Mouse (Mus musculus) liver (tissue): ENCODE results near the gene Carmil2.

ENCODE experiments used
- DNase-seq: peaks from one replicate; pipeline ENCODE4 v3.0.0-alpha.2; 2020; ENCODE audit warnings: mixed read lengths

Carmil2 gene

DNA sequence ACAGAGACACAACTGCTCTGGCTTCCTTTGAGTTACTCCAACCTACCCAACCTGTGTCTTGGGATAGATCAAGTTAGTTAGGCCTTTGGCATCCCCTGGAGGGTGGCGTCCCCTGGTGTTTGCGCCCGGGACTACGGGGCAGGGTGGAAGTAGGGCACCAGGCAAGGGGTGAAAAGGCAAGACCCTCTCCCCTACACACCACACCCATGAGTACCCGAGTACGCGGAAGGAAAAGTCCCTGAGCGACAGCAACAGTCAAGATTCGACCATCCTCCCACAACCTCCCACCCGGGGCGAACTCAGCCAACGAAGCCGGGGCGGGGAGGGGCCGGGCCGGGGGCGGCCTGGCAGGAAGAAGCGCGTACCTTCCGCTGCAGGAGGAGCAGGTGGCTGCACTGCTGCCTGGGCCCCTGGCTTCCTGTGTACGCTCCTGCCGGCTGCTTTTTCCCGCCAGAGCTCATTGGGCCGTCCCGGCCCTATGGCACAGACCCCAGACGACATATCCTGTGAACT, at the start of gene Carmil2:
Gene Carmil2, plus strand, starts transcription at position 479 of the 513 bp plus-strand sequence.
- DNase-seq = peak; percentile 52

DNA sequence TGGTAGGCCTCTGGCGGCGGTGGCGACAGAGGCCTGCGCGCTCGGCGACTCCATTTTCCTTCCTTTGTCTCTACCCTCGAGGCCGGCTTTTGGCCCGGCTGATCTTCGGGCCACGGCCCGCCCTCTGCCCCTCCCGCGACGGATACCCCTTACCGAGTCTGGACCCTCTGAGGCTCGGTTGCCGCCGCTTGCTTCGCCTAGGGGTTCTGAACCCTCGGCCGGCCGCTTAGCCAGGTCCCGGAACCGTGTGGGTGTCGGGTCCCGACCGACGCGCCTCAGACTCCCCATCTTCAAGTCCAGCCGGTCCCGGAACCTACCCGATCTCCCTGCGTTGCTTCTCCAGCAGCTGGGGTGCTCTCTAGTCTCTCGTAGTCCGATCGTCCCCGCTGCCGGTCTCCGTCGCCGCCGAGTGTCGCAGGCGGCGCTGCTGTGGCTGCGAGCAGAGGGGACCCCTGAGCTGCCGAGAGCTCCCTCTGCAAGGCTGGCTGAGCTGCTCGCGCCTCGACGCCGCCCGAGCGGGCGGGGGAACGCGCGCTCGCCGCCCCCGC, 49.0 kb upstream of the Carmil2 start, which contains the start of gene Agrp:
Gene Agrp, minus strand, starts transcription at position 431 of the 548 bp plus-strand sequence.
- DNase-seq = peak; percentile 69

DNA sequence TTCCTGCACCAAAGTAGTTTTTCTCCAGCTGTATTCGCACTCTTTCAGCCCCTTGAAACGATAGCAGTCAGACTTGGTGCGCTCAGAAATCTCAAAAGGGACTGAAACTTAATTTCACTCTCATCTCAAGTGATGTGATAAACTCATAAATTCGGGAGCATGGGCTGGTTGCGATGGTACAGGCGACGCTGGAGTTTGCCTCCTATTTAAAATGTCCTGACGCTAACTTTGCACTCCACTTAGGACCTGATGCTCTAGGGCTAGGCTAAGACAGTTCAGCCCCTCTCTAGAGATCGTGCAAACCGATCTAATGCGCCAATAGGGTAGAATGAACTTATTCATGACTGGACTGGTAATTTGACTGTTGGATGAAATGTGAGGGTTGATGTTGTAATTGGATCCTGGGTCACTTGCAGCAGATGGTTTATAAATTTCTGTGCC, 48.5 kb upstream of the Carmil2 start:
- DNase-seq = peak; percentile 29

DNA sequence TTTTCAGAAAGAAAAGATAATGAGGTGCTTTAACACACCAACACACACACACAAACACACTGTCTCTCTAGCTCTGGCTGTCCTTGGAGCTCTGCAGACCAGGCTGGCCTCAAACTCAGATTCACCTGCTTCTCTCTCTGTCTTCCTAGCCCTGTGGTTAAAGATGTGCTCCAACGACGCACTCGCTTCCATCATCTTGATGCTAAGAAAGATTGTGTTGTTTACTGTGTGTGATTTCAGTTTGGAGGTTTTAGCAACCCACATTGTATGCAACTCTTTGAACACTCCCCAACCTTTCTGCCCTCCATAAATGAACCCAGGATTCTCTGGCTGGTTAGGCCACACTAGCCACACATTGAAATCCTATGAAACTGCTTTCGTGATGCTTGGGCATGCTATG, 47.6 kb upstream of the Carmil2 start:
- no peak for DNase-seq

DNA sequence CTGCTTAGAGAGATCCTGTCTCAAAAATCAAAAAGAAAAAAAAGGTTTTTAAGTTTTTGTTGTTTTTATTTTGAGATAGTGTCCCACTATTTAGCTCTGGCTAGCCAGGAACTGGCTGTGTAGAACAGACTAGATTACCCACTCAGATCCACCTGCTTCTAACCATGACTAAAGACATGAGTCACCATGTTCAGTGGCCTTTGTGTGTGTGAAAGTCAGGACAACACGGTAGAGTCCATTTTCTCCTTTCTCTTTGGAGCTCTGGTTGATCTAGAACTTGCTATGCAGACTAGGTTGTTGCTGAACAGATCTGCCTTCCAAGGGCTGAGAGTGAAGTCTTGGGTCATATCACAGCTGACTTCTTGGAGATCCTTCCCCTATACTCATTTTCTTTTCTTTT, 46.2 kb upstream of the Carmil2 start:
- no peak for DNase-seq

DNA sequence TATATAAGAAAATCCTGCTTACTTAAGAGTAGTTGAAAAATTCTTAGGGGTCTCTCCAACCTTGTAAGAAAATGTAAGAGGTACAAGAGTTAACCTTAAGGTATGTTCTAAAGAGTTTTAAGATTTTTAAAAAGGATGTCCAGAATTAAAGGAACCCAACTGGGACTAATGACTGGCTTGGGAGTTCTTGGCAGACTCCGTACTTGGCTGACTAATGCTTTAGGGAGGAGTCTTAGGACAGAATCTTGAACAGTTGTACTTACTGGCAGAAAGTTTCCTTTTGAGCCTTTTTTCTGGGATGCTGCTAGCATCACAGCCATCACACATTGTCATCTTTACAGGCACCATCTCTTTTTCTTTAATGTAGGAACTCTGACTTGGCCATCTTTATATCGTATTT, 45.6 kb upstream of the Carmil2 start:
- DNase-seq = no peak

DNA sequence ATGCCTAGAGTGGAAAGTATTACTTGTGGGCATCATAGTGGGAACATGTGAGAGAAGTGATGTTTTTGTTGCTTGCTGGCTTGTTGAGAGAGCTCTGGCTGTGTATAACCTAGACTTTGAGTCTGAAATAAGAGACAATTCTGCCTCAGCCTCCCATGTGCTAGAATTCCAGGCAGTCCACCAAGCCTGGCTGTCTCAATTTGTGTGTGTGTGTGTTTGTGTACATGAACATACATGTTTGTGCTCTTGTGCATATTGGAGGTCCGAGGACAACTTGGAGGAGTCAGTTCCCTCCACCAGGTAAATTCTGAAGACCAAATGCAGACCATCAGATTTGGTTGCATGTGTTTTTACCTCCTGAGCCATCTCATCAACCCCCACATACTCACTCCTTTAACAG, 40.9 kb upstream of the Carmil2 start:
- no peak for DNase-seq

DNA sequence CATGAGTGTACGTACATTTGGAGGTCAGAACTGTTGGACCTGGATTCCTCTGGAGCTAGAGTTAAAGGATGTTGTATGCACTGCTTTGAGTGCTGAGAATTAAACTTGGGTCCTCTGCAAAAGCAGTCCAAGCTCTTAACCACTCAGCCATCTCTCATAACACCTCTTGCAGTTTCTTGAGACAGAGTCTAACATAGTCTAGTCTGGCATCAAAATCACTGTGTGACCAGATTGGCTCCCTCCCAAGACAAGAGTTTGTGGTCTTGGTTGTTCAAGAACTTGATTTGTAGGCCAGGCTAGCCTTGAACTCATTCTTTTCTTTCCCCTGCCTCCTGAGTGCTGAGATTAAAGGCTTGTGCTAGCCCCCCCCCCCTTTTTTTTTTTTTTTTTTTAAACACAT, 37.1 kb upstream of the Carmil2 start:
- DNase-seq = no peak

DNA sequence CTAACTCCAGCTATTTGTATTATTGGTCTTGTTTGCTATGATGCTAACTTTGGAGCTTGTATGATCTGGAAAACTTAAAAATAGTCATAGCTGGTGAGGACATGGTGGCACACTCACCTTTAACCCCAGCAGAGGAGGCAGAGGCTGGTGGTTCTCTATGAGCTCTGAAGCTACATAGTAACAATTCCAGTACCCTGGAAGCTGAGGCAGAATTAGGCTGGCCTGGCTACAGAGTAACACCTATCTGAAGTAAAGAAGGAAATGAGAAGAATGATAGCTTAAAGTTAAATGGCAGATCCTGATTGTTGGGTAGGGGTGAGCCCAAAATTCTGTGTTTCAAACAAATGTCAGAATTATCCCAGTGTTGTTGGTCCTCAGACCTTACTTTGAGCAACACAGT, 28.4 kb upstream of the Carmil2 start:
- no peak for DNase-seq

DNA sequence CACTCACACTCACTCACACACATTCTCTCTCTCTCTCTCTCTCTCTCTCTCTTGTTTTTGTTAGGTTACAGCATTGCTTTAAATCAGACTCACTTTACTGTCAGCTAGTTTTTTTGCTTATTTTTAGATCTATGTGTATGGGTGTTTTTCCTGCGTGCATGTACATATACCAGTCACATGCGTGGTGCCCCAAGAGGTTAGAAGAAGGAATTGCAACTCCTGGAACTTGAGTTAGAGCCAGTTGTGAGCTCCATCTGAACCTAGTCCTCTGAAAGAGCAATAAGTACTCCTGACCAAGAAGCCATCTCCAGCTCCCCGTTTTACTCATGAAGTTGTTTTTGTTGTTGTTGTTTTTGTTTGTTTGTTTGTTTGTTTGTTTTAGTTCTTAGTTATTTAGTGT, 24.9 kb upstream of the Carmil2 start:
- DNase-seq = no peak

DNA sequence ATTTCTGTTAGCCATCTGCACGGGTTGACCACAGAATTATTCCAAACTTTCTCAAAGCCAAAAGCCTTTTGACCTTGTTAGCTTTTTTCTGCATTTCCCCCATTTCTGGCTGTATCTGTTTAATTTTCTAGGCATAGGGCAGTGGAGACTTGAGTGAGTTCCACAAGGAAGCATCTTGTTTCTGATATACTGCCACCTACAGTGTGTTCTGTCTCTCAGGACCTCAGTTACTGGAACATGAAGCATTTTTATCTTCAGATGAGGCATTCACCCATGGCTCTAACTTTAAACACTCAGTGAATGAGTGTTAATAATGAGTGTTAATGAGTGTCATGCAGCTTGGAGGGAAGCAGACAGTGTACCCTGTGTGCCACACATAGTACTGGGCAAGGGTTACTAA, 8.2 kb upstream of the Carmil2 start:
- no peak for DNase-seq

DNA sequence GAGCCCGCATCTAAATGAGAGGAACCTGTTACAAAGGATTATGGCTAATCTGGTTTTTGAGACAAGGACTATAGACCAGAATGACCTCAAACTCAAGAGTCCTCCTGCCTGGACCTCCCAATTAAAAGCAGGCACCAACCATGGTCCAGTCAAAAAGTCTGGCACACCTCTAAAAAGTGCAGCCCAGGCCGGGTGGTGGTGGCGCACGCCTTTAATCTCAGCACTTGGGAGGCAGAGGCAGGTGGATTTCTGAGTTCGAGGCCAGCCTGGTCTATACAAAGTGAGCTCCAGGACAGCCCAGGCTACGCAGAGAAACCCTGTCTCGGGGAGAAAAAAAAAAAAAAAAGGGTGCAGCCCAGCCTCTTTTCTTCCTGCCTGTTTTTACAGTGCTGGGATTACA, 749 bp upstream of the Carmil2 start:
- no peak for DNase-seq

DNA sequence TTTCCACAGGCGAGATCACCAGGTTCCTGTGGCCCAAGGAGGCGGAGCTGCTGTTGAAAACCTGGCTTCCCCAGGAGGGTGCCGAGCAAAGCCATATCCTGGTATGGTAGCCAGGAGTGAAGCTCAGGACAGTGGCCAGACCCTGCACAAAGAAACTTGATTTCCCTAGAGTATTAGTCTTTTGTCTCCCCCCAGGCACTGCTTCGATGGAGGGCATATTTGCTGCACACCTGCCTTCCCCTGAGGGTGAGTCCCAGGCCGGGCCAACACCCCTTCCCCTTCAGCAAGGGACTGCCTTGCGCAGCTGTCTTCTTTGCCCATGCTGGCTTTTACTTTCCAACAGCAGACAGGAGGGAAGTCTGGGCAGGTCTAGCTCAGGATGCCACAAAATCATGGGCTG, 477 bp downstream of the Carmil2 start:
- DNase-seq = no peak

DNA sequence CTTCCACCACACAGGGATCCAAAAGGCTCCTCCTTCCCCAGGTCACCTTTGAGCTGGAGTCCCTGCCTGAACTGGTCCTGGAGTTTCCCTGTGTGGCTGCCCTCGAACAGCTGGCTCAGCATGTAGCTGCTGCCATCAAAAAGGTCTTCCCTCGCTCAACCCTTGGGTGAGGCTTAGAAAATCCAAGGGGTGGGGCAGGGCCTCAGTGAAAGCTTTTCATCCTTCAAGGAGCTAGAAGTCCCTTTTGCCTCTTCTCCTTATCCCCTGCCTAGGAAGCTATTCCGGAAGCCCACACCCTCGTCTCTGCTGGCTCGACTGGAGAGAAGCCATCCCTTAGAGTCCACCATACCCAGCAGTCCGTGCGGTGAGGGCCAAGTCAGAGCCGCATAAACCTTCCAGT, 1.4 kb downstream of the Carmil2 start:
- no peak for DNase-seq

DNA sequence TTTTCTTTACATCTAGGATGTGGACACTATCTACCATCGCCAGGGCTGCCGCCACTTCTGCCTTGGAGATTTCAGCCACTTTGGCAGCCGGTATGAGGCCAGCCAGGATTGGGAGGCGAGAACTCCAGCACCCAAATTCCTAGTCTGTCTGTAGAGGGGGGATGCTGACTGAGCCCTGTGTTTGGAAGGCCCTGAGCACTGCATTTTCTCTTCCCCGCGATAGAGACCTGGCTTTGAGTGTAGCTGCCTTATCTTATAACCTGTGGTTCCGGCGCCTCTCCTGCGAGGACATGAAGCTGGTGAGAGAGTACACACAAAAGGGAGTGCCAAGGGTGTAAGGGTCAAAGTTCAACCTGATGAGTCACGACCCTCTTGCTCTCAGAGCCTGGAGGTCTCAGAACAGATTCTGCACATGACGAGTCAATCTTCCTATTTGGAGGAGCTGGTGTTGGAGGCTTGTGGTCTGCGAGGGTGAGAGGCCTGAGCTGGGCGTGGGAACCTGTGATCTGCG, 2.2 kb downstream of the Carmil2 start:
- DNase-seq = no peak

DNA sequence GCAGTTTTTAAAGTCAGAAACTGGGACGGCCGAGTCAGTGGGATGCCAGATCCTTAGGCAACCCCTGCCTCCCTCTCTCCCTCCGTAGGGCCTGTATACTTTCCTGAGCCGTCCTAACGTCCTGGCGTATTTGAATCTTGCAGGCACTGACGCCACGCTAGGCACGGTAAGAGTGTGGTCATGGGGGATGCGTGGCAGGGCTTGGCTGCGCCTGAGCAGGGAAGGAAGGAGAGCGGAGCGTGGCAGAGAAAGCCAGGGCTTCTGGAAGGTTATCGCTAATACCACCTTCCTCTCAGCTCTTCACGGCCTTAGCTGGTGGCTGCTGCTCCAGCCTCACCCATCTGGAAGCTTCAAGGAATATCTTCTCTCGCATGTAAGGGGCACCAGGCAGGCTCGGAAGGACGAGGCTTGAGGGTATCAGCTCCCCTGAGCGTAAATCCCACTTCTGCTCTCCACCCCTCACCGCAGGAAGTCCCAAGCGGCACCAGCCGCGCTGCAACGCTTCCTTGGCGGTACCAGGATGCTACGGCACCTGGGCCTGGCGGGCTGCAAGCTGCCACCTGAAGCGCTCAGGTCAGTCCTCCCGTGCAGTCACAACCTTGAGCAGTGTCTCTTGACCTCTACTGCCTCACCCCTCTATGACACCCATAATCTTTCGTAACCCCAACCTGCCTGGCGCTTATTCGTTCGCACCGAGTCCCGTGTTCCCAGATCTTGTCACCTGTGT, 3.3 kb downstream of the Carmil2 start:
- DNase-seq = no peak

DNA sequence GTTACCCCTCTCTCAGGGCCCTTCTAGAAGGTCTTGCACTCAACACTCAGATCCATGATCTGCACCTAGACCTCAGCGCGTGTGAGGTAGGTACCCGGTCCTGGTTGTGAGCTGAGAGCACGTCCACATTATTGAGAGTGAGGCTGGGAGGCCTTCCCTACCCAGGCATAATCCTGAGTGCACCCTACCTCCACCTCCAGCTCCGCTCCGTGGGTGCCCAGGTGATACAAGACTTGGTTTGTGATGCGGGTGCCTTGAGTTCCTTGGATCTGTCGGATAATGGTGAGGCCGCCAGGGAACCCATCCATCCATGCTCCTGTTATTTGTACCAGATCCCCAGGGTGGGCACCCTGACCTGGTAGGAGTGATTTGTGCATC, 3.9 kb downstream of the Carmil2 start:
- no peak for DNase-seq

DNA sequence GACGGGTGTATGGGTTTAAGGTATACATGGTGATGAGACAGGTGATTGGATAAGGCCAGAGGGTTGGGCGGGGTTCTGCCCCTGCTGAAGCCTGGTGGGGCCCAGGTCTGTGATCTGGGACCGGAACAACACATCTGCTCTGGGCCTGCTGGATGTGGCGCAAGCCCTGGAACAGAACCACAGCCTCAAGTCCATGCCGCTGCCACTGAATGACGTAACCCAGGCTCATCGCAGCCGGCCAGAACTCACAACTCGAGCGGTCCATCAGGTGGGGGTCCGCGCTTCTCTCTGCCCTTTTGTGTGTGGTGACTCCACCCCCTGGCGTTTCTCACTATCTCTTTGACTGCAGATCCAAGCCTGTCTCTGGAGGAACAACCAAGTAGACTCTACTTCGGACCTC, 4.9 kb downstream of the Carmil2 start:
- DNase-seq = no peak

DNA sequence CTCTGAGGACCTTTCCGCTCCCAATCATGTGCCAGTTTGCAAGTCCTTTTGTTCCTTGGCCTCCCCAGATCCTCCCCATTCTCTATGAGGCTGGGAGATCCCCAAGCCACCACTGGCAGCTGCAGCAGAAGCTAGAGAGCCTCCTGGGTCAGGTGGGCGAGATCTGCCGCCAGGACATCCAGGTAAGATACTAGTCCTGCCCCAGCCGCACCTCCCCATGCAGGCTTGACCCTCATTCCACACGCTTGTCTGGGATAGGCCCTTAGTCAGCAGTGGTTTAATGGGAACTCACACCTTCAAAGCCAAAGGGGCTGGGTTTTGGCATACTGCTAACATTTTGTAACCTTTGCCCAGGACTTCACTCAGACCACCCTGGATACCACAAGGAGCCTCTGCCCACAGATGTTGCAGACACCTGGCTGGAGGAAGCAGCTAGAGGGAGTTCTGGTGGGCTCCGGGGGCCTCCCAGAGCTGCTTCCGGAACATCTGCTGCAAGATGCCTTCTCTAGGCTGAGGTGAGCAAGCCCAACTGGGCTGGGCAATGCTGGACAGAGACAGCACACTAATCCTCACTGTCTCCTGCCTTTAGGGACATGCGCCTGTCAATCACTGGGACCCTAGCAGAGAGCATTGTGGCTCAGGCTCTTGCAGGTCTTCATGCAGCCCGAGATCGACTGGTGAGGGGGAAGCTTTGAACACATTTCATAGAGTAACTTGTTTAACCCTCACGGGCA, 6.5 kb downstream of the Carmil2 start:
- DNase-seq = no peak

DNA sequence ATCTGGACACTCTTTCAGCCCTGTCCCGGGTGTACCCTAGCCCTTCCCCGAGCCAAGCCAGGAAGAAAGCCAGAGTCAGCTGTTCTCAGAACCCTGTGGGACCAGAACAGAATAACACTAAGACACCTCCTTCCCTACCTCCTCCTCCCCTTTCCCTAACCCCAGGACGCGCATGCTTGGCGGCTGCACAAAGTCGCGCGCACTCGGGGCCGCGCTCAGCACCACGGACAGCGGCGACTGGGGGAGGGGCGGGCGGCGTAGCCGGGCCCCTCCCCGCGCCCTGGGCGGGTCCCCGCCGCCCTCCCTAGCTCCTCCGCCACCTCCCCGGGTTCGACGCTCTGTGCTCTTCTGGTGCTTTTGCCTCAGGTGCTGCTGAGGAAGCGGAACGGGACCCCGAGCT, 7.6 kb downstream of the Carmil2 start:
- peak; percentile 73 for DNase-seq

DNA sequence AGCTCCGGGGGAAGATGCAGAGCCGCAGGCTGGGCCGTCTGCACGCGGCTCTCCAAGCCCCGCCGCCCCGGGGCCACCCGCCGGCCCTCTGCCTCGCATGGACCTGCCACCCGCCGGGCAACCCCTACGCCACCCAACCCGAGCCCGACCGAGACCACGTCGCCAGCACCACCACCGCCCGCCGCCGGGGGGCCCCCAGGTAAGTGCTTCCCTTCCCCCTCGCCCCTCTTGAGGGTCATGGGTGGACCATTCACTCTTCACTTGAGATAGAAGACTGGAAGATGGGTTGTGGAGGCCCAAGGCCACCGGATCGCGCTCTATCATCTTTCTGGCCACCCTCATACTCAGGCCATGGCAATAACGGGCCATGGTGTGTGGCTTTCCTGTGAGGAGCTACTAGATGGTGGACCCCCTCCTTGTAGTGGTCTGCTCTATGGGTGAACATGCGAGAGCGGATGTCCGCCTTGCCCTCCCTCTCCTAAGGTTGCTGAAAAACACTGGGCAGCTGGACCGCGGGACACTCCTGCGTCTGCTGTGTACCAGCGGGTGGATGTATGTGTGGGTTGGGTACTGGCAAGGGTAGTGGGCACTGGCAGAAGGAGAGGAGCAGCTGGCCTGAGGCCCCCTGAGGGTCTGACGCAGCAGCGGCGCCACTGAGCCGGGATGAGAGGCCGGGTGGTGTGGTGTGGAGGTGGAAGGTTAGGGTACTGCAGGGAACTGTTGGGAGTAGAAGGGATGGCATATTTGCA, 8.2 kb downstream of the Carmil2 start:
- DNase-seq = no peak

DNA sequence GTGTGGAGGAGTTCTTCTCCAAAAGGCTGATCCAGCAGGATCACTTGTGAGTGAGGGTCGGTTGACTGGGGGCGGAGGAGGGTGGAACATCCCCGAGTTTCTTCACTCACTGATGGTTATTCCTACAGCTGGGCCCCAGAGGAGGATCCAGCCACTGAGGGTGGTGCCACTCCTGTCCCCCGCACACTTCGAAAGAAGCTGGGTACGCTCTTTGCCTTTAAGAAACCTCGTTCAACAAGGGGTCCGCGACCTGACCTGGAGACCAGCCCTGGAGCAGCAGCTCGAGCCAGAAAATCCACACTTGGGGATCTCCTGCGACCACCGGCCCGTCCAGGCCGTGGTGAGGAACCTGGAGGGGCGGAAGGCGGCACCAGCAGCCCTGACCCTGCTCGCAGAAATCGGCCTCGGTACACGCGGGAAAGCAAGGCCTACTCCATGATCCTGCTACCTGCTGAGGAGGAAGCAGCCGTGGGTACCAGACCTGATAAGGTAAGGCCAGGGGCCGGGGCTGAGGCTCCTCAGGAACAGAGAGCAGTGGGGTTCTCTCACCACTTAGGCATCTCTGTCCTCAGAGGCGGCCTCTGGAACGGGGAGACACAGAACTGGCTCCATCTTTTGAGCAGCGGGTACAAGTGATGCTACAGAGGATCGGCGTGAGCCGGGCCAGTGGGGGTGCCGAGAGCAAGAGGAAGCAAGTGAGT, 9.2 kb downstream of the Carmil2 start:
- DNase-seq = no peak
